Mouse (Mus musculus) urinary bladder, postnatal 36 days (tissue): Measurements from ENCODE around the gene Zc2hc1c.
"Not testable (repeated sequence)": the region's sequence is repeated elsewhere in the genome, so short reads cannot be mapped to it uniquely, and the experiment has no call there.

Source experiments
- DNase-seq, 2 experiments: peaks; one replicate each; pipeline ENCODE4 v3.0.0; 2022; ENCODE audit warnings: low spot score in 2 of 2, mixed read lengths in 1 of 2

Zc2hc1c gene

DNA sequence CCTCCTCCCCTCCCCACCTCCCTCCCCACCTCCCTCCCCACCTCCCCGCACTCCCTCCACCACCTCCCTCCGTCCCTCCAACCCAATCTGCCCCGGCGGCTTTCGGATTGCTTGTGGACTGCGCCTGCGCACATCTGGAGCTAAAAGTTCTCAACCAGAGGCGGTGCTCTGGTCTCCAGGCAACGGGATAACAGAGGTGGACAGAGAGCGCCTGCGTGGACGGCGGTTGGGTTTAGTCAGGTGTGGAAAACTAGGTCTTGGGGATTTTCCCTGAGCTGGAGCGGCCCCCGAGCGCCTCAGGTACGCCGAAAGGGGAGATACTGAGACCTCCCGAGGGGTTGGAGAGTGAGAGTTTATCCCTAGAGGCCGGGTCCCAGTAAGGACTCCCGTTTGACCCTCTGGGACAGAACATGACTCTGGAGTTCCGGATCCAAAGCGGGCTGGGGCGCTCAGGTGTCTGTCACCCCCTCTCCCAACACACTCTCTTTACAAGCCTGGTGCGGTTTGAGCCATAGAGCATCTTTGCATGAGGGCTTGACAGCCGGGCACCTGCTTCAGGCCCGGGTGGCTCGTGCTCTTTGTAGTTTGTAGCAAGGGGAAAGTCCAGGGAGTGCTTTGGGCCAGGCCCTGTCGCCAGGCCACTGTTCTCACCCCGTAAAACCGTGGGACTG is at the start of gene Zc2hc1c:
Zc2hc1c (plus strand) TSS at position 106 of the 671 bp plus-strand sequence.
- peak; percentile 81 to 90 for DNase-seq

- DNase-seq = no peak
These were observed 36.3 kb upstream of the Zc2hc1c start for GRCm38 (mm10) chr12:85252083-85252482.

GRCm38 (mm10) chr12:85256074-85256751 is 32.2 kb upstream of the Zc2hc1c start:
- DNase-seq = no peak

DNA sequence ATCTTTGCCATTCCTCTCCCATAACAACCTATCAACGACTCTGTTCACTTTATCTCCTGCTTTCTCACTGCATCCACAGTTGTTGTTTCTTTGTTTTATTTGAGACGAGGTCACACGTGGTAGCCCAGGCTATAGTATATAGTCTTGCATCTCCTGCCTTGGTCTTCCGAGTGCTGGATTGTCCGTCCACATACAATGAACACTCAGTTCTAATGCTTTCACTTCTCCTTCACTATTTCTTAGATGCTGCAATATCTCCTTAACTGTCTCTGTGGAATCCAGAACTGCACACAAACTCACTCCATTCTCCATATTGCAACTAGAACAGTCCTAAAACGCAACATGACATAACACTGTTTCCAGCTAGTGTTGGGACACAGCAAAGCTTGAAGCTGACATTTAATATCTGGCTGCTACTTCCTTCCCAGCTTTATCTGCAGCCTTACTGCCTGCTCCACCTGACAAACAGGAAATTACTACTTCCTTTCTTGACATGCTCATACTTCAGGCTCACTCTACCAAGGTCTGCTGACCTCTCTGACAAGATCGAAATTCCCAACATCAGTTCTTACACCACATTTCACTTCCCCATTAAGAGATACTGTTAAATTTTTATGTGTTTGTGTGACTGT is 31.3 kb upstream of the Zc2hc1c start:
- no peak for DNase-seq

DNA sequence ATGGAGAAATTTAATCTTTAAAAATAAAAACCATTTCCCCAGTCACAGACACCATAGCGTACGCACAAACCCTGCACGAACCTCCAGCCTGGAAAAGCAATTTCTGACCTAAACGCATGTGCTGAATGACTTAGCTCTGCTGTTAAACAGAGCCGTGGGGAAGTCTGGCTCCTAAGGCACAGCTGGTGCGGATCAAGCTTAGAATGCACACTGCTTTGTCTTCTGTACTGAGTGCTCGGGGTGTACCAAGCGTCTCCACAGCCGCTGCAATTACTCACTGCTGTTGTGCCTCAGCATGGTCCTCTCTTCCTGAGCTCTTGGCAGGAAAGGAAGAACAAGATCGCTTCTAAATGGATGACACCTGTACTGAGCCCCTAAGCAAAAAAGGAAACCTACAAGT is 25.9 kb upstream of the Zc2hc1c start:
- no peak for DNase-seq

DNA sequence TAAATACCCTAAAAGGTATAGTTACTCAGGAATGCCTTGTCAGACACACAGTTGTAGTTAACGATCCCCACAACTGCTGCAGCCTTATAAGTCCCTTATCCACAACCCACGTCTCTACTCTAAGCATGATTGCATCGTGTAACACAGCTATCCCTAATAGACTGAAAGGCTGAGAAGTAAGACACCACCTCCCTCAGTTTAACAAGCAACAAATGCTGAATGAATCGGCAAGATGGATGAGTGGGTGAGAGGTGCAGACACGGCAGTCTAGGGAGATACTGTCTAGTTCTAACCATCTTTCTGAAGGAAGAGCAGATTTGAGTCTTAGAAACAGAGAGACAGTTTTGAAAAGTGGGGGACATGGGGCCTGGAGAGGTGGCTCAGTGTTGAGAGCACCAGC is 25.2 kb upstream of the Zc2hc1c start:
- no peak for DNase-seq

DNA sequence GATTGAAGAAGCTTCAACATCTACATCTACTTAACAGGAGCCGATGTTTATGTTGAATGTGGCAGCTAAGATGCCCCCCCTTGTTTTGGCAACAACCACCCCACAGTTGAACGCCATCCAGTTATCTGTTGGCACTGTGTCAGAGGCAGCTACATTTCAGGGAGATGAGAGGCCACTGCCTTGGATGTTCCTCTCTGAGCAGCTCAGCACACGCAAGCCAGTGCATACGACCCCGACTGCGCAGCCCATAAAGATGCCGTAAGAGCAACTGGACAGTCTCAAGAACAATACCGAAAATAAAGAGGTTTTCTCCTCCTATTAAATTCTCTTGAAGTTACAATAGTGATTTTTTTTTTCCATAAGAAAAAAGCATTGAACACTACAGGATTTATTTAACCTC is 23.9 kb upstream of the Zc2hc1c start:
- no peak for DNase-seq

DNA sequence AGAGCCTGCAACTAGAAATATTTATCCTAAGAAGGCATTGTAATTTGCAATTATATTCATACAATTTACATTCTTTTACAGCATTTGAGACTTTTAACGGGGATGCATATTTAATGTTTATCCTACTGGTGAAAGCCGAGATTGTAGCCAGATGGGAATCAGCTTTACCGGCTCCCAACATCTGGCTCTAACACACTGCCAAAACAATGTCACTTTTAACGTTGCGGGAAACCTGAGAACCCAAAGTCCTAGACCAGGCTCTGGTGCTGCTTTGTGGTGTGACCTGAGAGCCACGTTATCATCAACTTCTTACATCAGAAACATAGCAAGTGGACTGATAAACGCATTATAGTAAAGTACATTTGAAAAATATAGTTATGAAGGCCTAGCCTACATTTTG is 23.5 kb upstream of the Zc2hc1c start:
- no peak for DNase-seq

GRCm38 (mm10) chr12:85266248-85266647 is 22.1 kb upstream of the Zc2hc1c start:
- no peak for DNase-seq

- no peak for DNase-seq
These were observed 18.6 kb upstream of the Zc2hc1c start for GRCm38 (mm10) chr12:85269821-85270220.

- DNase-seq = peak; percentile 78 to 86
These were observed 18.1 kb upstream of the Zc2hc1c start, which contains the start of gene Mlh3 for GRCm38 (mm10) chr12:85270319-85270718. TSS of gene Mlh3 (minus strand) at chr12:85270599.

DNA sequence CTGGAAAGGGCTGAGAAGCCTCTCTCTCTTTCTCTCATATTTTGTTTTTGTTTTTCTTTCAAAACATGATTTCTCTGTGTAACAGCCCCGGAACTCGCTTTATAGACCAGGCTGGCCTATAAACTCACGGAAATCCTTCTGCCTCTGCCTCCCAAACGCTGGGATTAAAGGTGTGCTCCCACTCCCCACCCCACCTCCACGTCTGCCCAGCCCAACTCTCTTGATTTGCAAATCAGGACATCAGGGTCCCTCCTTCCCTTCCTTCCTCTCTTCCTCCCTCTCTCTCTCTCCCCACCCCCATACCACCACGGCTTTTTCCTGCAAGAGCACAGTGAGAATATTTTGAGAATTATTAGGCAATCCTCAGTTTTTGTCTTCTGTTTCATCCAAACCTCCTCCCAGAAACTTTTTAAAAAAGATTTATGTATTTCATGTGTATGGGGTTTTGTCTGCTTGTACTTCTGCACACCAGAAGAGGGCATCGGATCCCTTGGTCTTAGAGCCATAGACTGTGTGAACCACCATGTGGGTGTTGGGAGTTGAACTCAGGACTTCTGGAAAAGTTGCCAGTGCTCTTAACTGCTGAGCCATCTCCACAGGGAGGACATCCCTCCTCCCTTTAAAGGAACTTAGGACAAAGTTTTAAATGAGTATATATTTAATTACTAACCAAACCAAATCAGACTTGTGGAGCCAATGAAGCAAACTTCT is 17.1 kb upstream of the Zc2hc1c start:
- no peak for DNase-seq

DNA sequence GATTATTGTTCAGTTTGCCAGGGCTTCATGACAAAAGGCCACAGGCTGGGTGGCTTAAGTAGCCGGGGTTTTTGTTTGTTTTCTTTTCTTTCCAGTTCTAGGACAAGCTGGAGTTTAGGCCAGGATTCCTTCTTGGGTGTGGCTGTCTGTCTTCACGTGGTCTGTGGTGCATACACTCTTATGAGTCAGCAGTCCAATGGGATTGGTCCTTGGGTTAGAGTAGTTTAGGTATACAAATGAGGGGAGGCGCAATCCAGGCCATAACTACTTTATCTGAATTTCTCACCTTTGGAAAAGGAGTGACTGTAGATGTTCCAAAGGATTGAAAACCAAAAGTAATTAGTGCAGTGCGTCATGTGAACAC is 16.6 kb upstream of the Zc2hc1c start:
- no peak for DNase-seq

GRCm38 (mm10) chr12:85273508-85273907 is 14.9 kb upstream of the Zc2hc1c start:
- peak in 1 of 2 experiments; percentile 33 for DNase-seq

DNA sequence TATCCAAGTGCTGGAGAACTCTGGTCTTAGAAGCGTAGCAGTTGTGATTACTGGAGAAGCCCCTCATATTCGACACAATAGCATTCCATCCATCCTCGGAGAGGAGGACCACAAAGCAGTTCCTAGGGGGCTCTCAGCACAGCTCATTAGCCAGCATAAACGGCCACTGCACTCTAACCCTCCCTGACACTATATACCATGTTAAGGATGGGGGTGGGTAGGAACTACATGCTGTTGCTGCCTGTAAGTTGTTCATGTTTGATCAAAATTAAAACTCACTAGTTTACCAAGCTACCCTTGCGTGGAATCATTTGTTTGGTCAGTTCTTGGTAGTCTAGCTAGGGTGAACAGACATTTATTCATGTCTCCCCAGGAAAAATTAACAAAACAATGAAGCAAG is 12.1 kb upstream of the Zc2hc1c start:
- no peak for DNase-seq

DNA sequence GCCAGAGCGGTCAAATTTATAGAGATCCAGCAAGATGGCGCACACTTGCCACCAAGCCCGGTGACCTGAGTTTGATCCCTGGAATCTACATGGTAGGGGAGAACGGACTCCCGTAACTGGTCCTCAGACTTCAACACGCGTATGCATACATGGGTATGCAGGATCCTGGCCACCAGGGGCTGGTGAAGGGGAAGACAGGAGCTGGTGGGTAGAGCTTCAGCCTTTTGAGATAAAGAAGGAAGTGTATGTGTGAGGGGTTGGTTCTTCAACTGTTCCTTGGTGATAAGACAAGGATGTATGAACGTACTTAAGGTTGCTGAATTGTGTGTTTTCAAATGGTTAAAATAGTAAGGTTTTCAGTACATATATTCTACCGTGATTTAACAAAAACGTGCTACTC is 9.5 kb upstream of the Zc2hc1c start:
- DNase-seq = no peak

DNA sequence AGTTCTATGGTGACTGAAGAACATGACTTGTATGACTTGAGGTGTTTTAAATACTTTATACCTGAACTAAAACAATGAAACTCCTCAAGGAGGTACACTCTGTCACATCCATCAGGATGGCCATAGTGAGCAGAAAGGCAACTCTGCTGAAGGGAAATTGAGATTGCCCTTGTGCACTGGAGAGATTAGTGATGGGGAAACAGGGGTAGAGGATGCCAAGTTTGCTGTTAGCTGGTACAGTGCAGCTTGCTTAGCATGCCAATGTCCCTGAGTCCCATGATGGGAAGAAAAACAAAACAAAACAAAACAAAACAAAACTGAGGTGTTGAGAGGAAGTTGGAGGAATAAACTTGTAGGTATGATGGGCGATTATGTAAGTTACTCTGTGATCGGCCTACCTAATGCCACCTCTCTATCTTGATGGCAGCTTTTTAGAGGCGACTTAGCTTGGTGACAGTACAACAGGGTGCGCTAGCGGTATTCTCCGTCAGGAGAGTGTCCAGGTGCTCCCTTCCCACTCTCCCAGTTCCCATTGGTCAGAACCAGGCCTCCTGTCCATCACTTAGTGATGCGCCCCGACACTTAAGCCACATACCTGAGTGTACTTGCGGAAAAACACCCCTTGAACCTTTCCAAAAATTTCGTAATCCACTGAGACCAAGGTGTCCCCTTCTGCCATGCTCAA is 8.9 kb upstream of the Zc2hc1c start:
- DNase-seq = no peak

DNA sequence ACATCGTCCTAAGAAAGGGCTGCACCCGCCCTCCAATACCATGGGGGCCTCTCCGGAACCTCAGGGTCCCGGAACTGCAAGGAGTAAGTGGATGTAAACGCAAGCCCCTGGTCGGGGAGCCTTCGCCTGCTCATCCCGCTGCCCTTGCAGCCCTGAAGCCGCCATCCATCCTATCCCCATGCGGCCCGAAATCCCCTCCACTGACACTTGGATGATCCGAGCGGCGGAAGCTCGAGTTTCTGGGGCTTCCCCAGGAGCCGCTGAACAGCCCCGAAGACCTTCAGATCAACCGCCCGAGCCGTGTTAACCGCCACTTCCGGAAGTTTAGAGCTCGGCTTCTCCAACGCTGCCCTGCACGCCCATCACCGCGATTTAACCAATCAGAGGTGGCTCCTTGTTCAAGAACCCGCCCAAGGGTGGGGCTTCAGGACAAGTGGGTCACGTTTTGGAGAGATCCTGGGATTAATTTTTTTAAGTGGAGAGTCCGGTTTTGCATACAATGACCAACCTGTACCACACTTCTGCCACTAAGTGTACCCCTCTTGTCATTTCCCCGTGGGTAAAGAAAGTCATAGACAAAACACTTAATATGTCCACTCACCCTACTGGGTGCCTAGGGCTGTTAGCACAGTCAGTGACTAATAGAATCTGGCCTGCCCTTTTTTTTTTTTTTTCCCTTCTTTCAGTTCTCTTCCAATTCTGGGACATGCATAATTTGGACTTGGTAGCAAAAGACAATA is 8.1 kb upstream of the Zc2hc1c start:
- peak; percentile 98 to 99 for DNase-seq

DNA sequence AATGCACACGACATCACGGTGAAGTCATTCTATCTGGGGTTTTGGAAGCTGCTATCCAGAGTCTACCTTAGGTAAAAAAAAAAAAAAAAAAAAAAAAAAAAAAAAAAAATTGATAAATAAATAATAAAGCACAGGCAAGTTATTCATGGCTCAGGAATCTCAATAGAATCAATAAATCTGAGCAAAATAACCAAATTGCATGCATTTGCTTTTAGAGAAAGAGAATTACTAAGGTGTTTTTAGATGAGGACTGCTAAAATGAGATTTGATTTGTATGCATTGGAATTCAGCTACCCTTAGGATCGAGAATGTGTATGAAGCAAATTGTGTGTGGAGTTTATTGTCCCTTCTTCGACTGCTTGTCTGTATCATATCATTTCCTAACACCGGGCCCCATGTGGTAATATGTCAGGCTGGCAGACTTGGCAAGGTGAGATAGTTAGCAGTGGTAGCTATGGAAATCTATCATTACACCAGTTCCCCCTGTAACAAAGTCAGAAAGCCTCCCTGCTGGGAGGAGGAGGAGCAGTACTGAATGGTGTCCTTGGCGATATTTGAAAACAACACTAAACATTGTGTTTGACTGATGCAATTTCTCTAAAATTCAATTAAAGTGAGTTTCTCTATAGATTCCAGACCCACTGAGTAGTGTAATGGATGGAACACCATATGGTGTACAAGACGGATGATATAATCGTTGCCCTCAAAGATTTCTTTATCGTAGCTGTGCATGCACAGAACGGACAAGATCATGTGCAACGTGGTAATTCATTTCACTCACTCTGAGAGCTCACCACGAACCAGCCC is 7.3 kb upstream of the Zc2hc1c start:
- DNase-seq = no peak

GRCm38 (mm10) chr12:85281756-85282155 is 6.6 kb upstream of the Zc2hc1c start:
- DNase-seq = not testable (repeated sequence)
